Mouse (Mus musculus) cortical plate, adult 2 months (tissue): ENCODE measurements around the gene St8sia2.

Experiments used
- CTCF ChIP-seq: fragments of 200-500 bp; IDR thresholded peaks from 2 replicates; pipeline ENCODE4 v1.5.1; 2011; ENCODE audit warnings: mild to moderate bottlenecking, control low read depth, low read length; ENCODE audit not compliant: insufficient read depth; ENCODE audit errors: extremely low read depth
- POLR2A ChIP-seq: fragments of 200-500 bp; IDR thresholded peaks from 2 replicates; pipeline ENCODE4 v1.6.1; 2011; ENCODE audit warnings: mild to moderate bottlenecking, low read length, control low read depth; ENCODE audit not compliant: insufficient read depth; ENCODE audit errors: extremely low read depth

DNA sequence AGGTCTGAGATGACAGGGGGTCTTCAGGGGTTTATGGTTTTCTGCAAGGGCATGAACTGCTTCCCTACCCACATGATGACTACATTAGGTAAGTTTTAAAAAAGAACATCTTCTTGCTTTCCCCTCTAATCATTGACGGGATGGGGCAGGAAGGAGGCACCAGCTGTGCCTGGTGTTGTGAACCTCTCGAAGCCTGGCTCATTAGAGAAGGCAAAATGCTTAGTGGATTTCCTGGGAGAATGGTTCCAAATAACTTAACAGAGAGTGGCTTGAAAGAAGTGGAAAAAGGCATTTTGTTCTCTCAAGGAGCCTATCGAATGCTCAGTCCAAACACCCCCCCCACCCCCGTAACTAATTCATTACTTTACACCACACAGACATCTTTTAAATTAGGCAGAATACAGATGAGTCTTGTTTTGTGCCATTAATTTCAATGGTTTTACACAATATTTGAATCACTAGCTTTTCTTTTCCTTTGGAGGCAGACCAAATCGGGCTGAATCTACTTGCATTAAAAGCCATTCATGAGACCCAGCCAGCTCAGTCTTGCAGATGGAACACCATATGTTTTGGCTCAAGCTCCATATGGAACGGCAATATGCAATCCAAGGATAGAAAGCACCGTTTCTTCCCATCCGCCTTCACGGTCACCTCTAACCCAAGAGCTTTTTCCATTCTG is 95.7 kb downstream of the St8sia2 start:
- no peak for TF ChIP-seq CTCF
- no peak for TF ChIP-seq POLR2A
